Mouse (Mus musculus): ENCODE results near the gene G6pdx.

The G6pdx gene

GRCm38 (mm10) chrX:74428826-74429276, at the start of gene G6pdx:
Gene G6pdx, minus strand, starts transcription at chrX:74429194.
- in situ Hi-C loops (cut with MboI, MseI) = no loop called here

GRCm38 (mm10) chrX:74452773-74453172, 23.8 kb upstream of the G6pdx start:
- in situ Hi-C loops (cut with MboI, MseI) = loop anchor here (25.0 kb wide), 1 partner anchor 410 kb away; no protein-coding TSS in a partner anchor

GRCm38 (mm10) chrX:74451157-74451912, 22.3 kb upstream of the G6pdx start:
- in situ Hi-C loops (cut with MboI, MseI) = loop anchor here (25.0 kb wide), 1 partner anchor 411 kb away; no protein-coding TSS in a partner anchor

GRCm38 (mm10) chrX:74429290-74429821, 362 bp upstream of the G6pdx start:
- in situ Hi-C loops (cut with MboI, MseI) = no loop called here

GRCm38 (mm10) chrX:74428146-74428825, 708 bp downstream of the G6pdx start:
- in situ Hi-C loops (cut with MboI, MseI) = no loop called here

- in situ Hi-C loops (cut with MboI, MseI) = no loop called here
These were observed 1.9 kb downstream of the G6pdx start for GRCm38 (mm10) chrX:74427116-74427515.

- in situ Hi-C loops (cut with MboI, MseI) = no loop called here
These were observed 2.7 kb downstream of the G6pdx start for GRCm38 (mm10) chrX:74426256-74426655.

GRCm38 (mm10) chrX:74425195-74425594, 3.8 kb downstream of the G6pdx start:
- in situ Hi-C loops (cut with MboI, MseI) = no loop called here

- in situ Hi-C loops (cut with MboI, MseI) = no loop called here
These were observed 4.6 kb downstream of the G6pdx start for GRCm38 (mm10) chrX:74424443-74424842.

- in situ Hi-C loops (cut with MboI, MseI) = loop anchor here (10.0 kb wide), 1 partner anchor 299 kb away; no protein-coding TSS in a partner anchor
These were observed 15.6 kb downstream of the G6pdx start for GRCm38 (mm10) chrX:74413377-74413776.

GRCm38 (mm10) chrX:74408340-74408739, 20.7 kb downstream of the G6pdx start:
- in situ Hi-C loops (cut with MboI, MseI) = no loop called here

- in situ Hi-C loops (cut with MboI, MseI) = no loop called here
These were observed 28.9 kb downstream of the G6pdx start for GRCm38 (mm10) chrX:74400136-74400535.

GRCm38 (mm10) chrX:74392535-74393443, 36.2 kb downstream of the G6pdx start, which contains the start of the genes Fam3a and Ikbkg:
Gene Fam3a, minus strand, starts transcription at chrX:74393272.
Gene Ikbkg, plus strand, starts transcription at chrX:74393290.
- in situ Hi-C loops (cut with MboI, MseI) = no loop called here

GRCm38 (mm10) chrX:74388153-74388552, 40.8 kb downstream of the G6pdx start:
- in situ Hi-C loops (cut with MboI, MseI) = no loop called here

GRCm38 (mm10) chrX:74384451-74384850, 44.5 kb downstream of the G6pdx start:
- in situ Hi-C loops (cut with MboI, MseI) = no loop called here

GRCm38 (mm10) chrX:74372888-74373549, 56.0 kb downstream of the G6pdx start, which contains the start of the genes Ubl4a and Slc10a3:
Gene Ubl4a, minus strand, starts transcription at chrX:74373218.
Gene Slc10a3, minus strand, starts transcription at chrX:74373349.
- in situ Hi-C loops (cut with MboI, MseI) = no loop called here

GRCm38 (mm10) chrX:74368209-74368909, 60.6 kb downstream of the G6pdx start:
- in situ Hi-C loops (cut with MboI, MseI) = no loop called here

- in situ Hi-C loops (cut with MboI, MseI) = no loop called here
These were observed 61.5 kb downstream of the G6pdx start for GRCm38 (mm10) chrX:74367512-74367911.
